Mouse (Mus musculus): ENCODE results near the gene Ppp1r36.

Gene Ppp1r36

DNA sequence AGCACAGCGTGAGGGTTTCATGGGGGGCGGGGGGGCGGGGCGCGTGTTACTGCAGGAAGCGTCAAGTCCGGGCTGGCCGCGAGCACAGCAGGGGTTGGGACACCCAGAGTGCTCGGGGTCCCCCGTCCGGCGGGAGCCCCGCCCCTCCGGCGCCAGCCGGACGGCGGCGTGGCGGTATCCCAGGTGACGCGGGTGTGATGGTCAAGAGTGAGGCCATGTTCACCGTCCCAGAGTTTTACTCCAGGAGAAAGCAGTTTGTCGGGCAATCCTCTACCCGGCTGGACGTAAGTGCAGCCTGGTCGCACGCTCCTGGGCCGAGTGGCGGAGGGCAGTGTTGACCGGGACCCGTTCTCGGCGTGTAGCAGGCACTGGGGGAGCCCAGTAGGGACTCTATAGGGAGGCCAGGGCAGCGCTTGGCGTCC lies at the start of gene Ppp1r36:
Gene Ppp1r36, plus strand, starts transcription at position 106 of the 422 bp plus-strand sequence.
- DNase-seq (ENCODE audit: low spot score in 2 of 2): no peak

DNA sequence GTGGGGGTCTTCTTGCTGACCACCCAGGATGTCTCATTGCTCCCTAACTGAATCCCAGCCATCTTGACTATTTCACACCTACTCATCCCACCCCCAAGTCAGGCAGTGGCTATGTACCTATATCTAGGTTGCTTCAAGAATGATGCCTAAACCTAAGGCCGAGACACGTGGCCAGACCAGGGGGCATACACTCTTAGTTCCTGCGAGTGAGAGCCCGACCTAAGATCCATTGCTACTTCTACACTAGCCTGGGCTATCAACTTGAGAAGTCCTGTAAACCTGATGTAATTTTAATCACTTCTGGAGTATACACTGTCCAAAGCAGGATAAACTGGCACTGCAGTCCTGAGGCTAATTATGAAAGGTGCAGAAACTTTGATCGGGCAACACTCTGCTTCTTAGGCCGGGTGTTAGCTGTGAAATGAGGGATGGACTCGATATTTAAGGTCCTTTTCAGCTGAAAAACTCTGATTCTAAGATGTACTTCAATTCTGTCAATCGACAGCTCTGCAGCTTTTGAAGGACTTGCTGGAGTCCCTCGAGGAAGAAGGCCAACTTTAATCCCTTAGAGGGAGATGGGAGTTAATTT lies 49.0 kb upstream of the Ppp1r36 start:
- no peak for DNase-seq (ENCODE audit: low spot score in 2 of 2)

DNA sequence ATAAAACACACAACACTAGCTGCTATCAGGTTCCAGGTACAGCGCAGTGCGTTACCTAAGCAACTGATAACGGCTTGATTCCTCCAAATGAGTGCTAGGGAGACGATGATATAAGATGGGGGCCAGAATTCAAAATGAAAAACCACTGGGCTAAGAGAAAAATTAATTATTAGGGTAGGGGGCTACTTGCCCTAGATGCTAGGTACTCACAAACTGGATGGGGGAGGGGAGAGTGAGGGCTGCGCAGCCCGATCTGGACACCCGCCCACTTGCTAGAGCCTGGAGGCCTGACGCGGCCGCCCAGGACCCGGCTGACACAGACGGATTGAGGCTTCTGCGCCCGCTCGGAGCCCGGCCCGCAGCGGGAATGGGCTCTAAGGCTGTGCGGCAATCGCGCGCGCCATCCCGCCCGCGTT lies 48.5 kb upstream of the Ppp1r36 start:
- DNase-seq (ENCODE audit: low spot score in 2 of 2): no peak

DNA sequence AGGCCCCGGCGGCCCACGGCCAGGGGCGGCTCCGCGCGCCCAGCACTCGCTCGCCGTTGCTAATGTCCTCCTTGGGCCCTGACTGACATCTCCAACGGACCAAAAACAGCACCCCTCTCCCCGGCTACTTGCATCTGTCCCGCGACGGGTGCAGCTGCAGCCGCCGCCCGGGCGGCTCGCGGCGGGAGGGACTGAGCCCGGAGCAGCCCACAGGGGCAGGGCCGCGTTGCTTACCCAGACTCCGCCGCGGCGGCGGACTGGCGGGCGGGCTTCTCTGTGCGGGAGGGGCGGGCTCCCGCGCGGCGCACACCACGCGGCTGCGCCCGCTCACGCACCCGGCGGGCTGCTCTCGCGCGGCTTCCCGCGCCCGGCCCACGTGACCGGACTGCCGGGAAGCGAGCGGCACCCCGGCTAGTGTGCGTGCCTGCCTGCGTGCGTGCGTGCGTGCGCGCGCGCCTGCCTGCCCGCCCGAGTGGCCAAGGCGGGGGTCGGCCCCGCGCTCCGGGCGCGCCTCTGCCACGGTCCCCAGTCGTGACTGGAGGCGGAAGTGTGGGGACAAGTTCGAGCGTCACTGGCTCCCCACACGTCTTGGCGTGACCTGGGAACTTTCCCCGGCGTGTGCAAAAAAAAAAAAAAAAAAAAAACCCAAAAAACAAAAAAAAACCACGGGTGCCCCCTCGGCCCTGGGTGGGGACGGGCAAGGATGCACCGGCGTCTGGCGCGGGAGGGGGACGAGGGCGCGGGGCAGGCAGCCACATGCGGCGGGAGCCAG lies 47.9 kb upstream of the Ppp1r36 start, which contains the start of gene Zbtb25:
Gene Zbtb25, minus strand, starts transcription at position 397 of the 772 bp plus-strand sequence.
- peak; percentile 82 to 92 for DNase-seq (ENCODE audit: low spot score in 2 of 2)

DNA sequence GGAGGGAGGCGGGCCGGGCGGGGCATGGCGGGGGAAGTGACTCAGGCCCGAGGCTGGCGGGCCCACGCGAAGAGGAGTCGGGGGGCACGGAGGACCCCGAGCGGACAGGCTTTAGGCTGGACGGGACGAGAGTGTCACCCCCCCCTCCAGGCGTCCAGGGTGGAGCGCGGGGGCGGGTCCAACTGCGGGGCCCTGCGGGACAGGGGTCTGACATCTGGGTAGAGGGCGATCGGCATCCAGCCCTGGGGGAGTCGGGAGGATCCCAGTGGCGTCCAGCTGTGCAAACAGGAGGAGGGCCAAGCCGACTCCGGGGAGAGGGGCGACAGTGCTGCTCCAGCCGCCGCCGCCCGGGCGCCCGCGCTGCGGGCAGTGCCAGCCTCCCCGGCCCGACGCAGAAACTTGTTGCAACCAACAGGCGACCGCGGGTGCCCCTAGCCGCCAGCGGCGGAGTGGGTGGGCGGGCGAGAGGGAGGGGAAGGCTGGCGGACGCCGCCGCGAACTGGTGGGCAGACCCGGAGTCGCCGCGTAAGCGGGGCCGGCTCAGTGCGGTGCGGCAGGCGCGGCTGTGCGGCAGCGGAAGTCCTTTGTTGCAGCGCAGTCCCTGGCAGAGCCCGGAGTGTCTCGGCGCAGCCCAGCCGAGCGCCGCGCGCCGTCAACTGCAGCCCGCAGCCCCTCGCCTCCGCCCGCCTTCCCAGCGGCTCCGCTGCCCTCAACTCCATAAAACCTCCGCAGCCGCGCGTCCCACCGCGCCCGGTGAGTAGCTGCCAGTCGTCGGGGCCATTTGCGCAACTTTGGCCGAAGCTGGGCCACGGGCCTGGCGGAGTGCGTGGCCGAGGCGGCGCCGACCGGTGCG lies 47.1 kb upstream of the Ppp1r36 start, which contains the start of gene Zbtb1:
Gene Zbtb1, plus strand, starts transcription at position 289 of the 853 bp plus-strand sequence.
- peak; percentile 79 to 84 for DNase-seq (ENCODE audit: low spot score in 2 of 2)

DNA sequence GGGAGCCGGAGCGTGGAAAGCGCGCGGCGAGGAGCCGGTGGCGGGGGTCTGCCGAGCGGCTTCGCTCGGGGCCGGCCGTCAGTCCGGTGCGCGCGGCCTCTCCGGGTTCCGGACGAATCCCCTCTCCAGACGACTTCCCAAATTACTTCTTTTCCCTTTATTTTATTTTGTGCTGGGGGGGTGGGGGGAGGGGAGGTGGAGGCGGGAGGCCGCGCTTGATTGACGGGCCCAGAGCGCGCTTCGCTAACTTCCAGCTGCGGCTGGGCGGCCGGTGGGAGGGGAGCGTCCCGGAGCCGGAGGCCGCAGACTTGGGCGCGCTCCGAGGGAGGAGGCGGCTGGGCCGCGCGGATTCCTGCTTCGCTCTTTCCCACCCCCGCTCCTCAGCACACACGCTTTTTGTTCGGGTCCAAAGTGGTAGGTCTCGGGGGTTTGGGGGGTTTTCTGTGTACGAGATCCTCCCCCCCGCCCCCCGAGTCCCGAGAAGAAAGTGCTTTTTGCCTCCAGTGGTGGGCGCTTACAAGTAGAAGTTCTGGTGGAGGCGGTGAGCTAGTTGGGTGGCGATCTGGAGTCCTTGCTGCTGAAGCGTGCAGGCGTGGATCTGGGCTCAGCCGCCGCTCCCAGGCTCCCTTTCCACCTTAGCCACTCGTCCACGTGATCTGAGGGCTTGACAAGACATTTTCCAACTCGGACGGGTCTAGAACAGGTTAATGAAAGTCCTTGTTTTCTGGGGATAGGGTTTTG lies 46.3 kb upstream of the Ppp1r36 start:
- peak; percentile 56 to 63 for DNase-seq (ENCODE audit: low spot score in 2 of 2)

DNA sequence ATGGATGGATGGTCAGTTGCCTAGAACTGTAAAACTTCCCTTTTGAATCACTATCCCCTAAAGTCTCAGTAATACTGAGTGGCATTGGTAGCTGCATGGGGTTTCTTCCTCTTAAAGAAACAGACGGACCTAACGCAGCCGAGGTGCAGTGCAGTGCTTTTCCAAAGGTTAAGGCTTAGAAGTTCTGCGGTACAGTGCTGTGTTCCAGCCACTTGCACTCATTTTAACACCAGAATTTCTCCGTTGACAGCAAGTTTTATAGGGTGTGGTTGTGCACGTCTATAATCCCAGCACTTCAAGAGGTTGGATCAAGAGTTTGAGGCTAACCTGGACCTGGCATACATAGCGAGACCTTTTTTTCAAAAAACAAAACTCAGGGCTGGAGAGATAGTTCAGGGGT lies 45.3 kb upstream of the Ppp1r36 start:
- no peak for DNase-seq (ENCODE audit: low spot score in 2 of 2)

DNA sequence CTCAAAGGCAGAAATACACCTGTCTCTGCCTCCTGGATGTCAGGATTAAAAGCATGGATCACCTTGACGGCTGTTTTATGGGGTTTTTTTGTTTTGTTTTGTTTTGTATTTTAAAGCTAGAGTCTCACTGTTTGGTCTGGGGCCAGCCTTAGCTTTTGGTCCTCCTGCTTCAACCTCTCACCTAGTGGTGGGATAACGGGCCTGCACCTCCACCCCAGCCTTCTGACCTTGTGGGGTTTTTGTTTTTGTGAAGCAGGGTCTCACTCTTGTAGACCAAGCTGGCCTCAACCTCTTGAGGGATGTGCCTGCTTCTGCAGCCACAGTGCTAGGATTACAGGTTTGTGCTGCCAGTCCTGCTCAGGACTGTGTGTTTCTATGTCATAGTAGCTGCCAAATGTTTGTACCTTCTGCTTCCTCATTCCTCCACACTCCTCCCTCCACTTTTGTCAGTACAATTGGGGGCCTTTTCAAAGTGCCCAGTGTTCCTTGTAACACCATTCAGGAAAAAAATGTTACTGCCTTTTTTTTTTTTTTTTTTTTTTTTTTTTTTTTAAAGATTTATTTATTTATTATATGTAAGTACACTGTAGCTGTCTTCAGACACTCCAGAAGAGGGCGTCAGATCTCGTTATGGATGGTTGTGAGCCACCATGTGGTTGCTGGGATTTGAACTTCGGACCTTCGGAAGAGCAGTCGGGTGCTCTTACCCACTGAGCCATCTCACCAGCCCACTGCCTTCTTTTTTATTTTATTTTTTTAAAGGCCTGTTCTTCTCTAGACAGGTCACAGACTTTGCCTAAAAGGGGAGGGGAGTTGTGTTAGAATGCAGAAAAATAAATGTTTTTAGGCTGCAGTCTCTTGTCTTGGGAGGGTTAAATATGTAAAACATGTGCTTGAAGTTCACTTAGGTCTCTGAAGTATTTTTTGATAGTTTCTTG lies 44.2 kb upstream of the Ppp1r36 start:
- DNase-seq (ENCODE audit: low spot score in 2 of 2): no peak

DNA sequence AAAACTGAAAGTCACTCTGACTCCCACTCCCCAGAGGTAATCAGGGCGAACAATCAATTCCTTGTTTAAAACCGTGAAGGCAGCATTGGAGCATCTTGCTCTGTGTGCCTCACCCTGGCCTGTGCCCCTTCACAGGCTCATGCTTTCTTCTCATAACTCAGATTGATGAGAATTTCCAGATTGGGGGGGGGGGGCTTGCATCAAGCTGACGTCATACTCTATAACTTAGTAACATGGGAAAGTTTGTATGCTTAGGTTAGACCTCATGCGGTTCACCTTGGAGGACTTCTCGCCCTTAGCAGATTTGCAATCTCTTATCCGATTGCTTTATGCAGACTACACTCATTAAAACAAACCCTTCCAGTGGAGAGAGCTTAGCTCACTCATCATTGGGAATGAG lies 43.3 kb upstream of the Ppp1r36 start:
- DNase-seq (ENCODE audit: low spot score in 2 of 2): no peak

DNA sequence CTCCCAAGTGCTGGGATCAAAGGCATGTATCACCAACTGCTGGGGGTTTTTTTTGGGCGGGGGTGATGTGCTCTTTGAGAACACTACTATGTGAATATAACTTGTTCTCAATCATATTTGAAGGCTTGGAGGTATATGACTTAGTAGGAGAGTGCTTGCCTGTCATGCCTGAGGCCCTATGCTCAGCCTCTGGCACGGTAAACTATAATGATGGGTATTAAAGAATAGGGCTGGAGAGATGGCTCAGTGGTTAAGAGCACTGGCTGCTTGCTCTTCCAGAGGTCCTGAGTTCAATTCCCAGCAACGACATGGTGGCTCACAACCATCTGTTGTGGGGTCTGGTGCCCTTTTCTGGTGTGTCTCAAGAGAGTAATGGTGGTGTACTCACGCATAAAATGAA lies 42.4 kb upstream of the Ppp1r36 start:
- DNase-seq (ENCODE audit: low spot score in 2 of 2): no peak

DNA sequence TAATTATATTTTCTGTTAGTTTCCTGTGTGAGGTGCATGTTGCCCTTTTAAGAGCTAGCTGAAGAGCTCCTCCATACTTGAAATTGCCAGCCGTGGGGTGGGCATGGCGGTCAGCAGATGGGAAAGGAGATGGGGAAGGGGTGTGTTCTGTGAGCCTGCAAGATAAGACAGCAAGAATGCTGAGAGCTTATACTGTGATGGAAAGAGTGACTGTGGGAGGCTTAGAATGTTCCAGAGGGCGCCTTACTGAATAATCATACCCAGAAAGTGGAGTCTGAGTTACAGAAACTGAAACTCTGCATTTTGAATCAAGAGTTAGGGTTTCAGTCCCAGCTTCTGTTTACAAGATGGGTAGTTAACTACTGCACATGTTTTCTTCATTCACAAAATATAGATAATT lies 41.8 kb upstream of the Ppp1r36 start:
- no peak for DNase-seq (ENCODE audit: low spot score in 2 of 2)

DNA sequence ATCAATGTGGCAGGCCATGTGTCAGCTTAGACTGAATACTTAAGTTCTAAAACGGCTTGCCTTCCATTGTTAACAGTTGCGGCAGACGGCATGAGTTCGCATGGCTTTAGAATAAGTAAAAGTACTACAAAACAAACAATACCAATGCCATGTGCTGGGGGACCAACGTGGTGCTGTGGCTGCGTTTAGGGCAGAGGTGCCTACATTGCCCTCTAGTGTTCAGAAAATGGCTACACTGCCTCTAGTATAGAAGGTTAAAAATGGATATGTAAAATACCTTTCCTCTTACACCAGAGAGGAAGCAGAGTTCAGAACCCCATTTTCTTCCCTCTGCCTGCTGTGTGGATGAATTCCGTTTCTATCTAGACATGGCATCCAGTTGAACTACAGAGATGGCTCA lies 40.7 kb upstream of the Ppp1r36 start:
- peak in 1 of 2 experiments; percentile 17 for DNase-seq (ENCODE audit: low spot score in 2 of 2)

DNA sequence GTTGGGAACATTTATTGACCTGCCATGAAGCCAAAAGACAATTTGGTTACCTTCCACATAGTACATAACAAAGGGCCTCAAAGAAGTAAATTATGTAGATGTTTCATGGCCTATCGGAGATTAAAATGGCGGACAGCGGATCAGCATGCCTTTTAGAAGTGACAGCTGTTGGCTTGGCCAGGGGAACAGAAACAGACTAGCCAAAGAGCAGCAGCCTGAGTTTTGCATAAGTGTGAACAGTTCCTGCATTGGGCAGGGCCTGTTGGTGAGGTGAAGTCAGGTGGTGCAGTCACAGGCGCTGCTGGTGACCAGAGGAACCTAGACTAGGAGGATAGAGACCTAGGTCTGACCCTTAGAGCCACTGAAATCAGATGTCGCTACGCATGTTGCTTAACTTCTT lies 40.3 kb upstream of the Ppp1r36 start:
- DNase-seq (ENCODE audit: low spot score in 2 of 2): no peak

DNA sequence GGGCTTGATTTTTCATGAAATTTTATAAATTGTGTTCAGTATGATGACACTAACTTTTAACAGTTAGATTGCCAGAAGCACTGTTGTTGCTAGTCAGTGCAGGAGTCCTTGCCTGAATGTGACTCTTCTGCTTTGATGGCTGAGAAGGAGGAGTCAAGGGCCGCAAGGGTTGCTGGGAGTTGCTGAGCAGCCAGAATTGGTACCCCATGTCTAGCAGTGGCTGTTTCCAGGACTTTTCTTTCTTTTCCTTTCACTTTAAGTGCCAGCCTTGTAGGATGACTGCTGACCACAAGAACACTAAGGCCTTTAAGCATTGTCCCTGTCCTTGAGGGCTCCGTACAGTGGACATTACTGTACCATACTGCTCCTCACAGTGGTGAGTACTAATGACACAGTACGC lies 39.6 kb upstream of the Ppp1r36 start:
- no peak for DNase-seq (ENCODE audit: low spot score in 2 of 2)

DNA sequence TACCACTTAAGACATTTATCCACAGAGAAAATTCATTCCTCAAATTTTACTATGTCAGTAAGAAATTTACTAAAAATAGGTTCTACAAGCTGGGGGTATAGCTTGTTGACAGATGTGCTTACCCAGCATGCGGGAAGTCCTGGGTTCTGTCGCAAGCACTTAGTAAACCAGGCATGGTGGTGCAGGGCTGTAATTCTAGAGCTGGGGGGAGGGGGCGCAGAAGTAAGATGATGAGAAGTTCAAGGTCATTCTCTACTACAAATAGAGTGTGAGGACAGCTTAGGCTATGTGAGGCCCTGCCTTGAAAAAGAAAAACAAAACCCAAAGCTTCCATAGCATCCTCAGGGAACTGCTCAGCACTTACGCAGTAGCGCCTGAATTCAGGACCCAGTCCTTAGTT lies 38.8 kb upstream of the Ppp1r36 start:
- DNase-seq (ENCODE audit: low spot score in 2 of 2): no peak

DNA sequence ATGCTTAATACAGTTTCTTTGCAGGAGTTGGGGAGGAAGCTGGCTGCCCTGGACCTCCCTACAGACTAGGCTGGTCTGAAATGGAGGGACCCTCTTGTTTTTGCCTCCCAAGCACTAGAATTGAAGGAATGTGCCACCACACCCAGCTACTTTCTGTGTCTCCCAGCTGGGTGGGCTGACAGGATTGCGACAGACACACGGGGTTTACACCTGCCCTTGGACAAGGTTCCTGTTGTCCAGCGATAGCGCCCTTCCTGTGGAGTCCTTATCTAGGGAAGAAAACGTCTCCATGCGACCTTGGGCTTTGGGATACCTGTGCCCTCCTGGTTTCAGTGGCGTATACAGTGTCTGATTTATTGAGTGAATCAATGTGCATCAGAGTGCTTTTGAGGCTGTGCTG lies 37.2 kb upstream of the Ppp1r36 start:
- no peak for DNase-seq (ENCODE audit: low spot score in 2 of 2)

DNA sequence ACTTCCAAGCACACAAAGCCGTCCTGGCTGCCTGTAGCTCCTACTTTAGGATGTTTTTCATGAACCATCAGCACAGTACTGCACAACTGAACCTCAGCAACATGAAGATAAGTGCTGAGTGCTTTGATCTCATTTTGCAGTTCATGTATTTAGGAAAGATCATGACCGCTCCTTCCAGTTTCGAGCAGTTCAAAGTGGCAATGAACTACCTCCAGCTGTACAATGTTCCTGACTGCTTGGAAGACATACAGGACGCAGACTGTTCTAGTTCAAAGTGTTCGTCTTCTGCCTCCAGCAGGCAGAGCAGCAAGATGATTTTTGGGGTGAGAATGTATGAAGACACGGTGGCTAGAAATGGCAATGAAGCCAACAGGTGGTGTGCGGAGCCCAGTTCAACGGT lies 32.0 kb upstream of the Ppp1r36 start:
- no peak for DNase-seq (ENCODE audit: low spot score in 2 of 2)

DNA sequence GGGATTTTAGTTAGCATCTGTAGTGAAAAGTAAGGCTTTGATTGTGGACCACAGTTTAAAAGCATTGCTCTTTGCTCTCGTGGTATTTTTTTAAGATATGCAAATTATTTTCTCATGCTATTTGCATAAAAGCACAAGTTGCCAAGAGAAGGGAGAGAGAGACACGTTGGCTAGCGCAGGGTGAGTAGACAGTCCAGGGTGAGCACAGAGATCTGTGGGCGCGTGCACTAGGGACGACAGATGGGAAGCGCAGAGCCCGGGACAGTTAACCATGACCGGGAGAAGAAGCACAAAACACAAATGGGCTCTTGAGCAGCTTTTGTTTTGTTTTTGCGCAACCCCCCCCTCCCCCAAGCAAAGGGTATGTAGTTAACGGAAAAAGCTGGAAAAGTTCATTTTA lies 28.5 kb upstream of the Ppp1r36 start:
- no peak for DNase-seq (ENCODE audit: low spot score in 2 of 2)

DNA sequence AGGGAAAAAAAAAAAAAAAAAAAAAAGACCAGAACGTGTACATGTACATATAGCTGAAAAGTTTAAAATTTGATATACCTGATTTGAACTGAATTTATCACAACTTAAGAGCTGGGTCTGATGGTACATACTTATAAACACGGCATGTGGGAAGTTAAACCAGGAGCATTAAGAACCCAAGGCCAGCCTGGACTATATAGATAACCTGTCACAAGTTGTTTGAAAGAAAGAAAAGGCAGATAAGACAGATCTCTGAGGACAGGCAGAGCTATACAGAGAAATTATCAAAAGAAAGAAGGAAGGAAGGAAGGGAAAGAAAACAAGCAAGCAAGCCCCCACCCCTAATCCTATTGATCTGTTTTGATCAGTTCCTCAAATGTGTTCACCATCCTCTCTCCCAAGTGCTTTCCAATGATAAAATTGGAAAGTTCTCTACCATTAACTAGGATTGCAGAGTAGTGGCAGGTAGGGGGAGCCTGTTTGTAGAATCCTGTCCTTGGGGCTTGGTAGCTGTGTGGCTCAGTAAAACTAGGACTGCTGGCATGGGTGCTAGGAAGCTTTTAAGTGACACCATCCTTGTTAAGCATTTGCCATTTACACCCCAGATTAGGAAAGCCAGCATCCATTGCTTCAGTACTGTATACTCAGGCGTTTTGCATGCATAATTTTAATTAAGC lies 25.6 kb upstream of the Ppp1r36 start:
- no peak for DNase-seq (ENCODE audit: low spot score in 2 of 2)

DNA sequence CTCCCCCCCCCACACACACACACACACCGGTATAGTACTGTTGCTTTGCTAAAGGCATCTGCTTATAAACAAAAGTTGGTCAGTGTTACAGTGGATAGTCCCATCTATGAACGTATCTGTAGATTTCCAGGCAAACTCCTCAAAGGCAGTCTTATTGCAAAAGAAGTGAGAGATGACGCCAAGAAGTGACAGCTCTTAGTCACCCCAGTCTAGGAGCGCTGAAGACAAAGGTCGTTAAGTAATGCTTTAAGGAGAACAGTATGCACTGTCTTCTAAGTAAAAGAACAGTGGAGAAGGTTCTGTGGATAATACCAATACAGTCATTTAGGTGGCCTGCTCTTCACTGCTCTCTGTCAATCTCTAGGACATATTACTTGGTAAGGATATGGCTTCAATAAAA lies 24.4 kb upstream of the Ppp1r36 start:
- DNase-seq (ENCODE audit: low spot score in 2 of 2): no peak
